Mouse (Mus musculus): ENCODE results near the gene Pomt1. TPM values are rescaled to one million over a fixed set of nuclear protein-coding genes. Genes with fewer than 3 reads are reported as not detected.
A peak's percentile ranks its signal among the peaks of the same experiment; 100 is the strongest.
"Not testable (repeated sequence)": the region's sequence is repeated elsewhere in the genome, so short reads cannot be mapped to it uniquely, and the experiment has no call there.

Gene Pomt1
- polyA plus RNA-seq, 2 experiments = 9.6 to 10.1 TPM

GRCm38 (mm10) chr2:32287923-32288367, 51.6 kb downstream of the Pomt1 start, which contains the start of gene Swi5:
Gene Swi5 (minus strand): TSS chr2:32288075.
- DNase-seq (ENCODE audit: low read depth in 3 of 3, low spot score in 3 of 3) (peak; percentile 99), ATAC-seq (ENCODE audit: insufficient read depth) (peak; percentile 98)
- WGBS (ENCODE audit: insufficient replicate concordance) = under 1% methylated on average over 38 of the region's 41 CpGs

GRCm38 (mm10) chr2:32288371-32288931, 52.1 kb downstream of the Pomt1 start:
- Histone ChIP-seq H3K27ac (peak overlapping the region; percentile 57), H3K9me3 (ENCODE audit: control insufficient read depth, low read length) (no peaks in the 10 kb centered on the region), H3K4me3 (ENCODE audit: insufficient read depth in 1 of 2, low read depth in 2 of 2, low read length in 2 of 2) (peak overlapping the region; percentile 84), H3K9ac (replicated peaks) (peak overlapping the region; percentile 84), H3K4me2 (ENCODE audit: low read depth) (peak overlapping the region; percentile 97), H3K27me3 (ENCODE audit: control insufficient read depth, insufficient read depth, low read length) (no peaks in the 10 kb centered on the region), H3K36me3 (replicated peaks; ENCODE audit: control insufficient read depth, insufficient read depth, low read depth) (no peaks in the 10 kb centered on the region), H3K4me1 (replicated peaks; ENCODE audit: control insufficient read depth in 2 of 2, insufficient read depth in 2 of 2, low read length in 1 of 2) (peaks cover 6 to 13% of the 10 kb centered on the region in 2 experiments)
- ATAC-seq (ENCODE audit: insufficient read depth) = peak; percentile 58
- no peak for TF ChIP-seq CTCF (IDR thresholded peaks at IDR 0.05; ENCODE audit: low read depth)
- no peak for TF ChIP-seq EP300 (IDR thresholded peaks at IDR 0.05; ENCODE audit: low read depth)
- WGBS (ENCODE audit: insufficient replicate concordance) = 2% methylated on average over 29 of the region's 29 CpGs
- peak in 2 of 3 experiments; percentile 22 to 50 for DNase-seq (ENCODE audit: low read depth in 3 of 3, low spot score in 3 of 3)

More at GRCm38 (mm10) chr2:32287923-32288367, 51.6 kb downstream of the Pomt1 start, which contains the start of gene Swi5:
- TF ChIP-seq CTCF (IDR thresholded peaks at IDR 0.05; ENCODE audit: low read depth) (no peak), EP300 (IDR thresholded peaks at IDR 0.05; ENCODE audit: low read depth) (no peak)
- peaks cover 6 to 13% of the 10 kb centered on the region in 2 experiments for H3K4me1 ChIP-seq (replicated peaks; ENCODE audit: control insufficient read depth in 2 of 2, insufficient read depth in 2 of 2, low read length in 1 of 2)
- H3K9ac ChIP-seq (replicated peaks) = peak within 1 kb of the TSS; percentile 94
- peak within 1 kb of the TSS; percentile 84 for H3K4me3 ChIP-seq (ENCODE audit: insufficient read depth in 1 of 2, low read depth in 2 of 2, low read length in 2 of 2)
- H3K27me3 ChIP-seq (ENCODE audit: control insufficient read depth, insufficient read depth, low read length) = no peaks in the 10 kb centered on the region
- no peaks in the 10 kb centered on the region for H3K9me3 ChIP-seq (ENCODE audit: control insufficient read depth, low read length)
- peak within 1 kb of the TSS; percentile 97 for H3K4me2 ChIP-seq (ENCODE audit: low read depth)
- no peaks in the 10 kb centered on the region for H3K36me3 ChIP-seq (replicated peaks; ENCODE audit: control insufficient read depth, insufficient read depth, low read depth)
- H3K27ac ChIP-seq = peak within 1 kb of the TSS; percentile 67

GRCm38 (mm10) chr2:32289578-32289977, 53.2 kb downstream of the Pomt1 start:
- Histone ChIP-seq H3K9me3 (ENCODE audit: control insufficient read depth, low read length) (no peaks in the 10 kb centered on the region), H3K27me3 (ENCODE audit: control insufficient read depth, insufficient read depth, low read length) (no peaks in the 10 kb centered on the region), H3K4me3 (ENCODE audit: insufficient read depth in 1 of 2, low read depth in 2 of 2, low read length in 2 of 2) (peak overlapping the region; percentile 84; a peak in 3 of 4 replicates), H3K9ac (replicated peaks) (no peak overlapping the region), H3K36me3 (replicated peaks; ENCODE audit: control insufficient read depth, insufficient read depth, low read depth) (no peaks in the 10 kb centered on the region), H3K4me1 (replicated peaks; ENCODE audit: control insufficient read depth in 2 of 2, insufficient read depth in 2 of 2, low read length in 1 of 2) (peaks cover 6 to 13% of the 10 kb centered on the region in 2 experiments), H3K4me2 (ENCODE audit: low read depth) (peak overlapping the region; percentile 97), H3K27ac (no peak overlapping the region)
- ATAC-seq (ENCODE audit: insufficient read depth) (no peak), DNase-seq (ENCODE audit: low read depth in 3 of 3, low spot score in 3 of 3) (peak; percentile 58 to 62 (median 60))
- TF ChIP-seq EP300 (IDR thresholded peaks at IDR 0.05; ENCODE audit: low read depth) = no peak
- TF ChIP-seq CTCF (IDR thresholded peaks at IDR 0.05; ENCODE audit: low read depth) = peak; percentile 73

- Histone ChIP-seq H3K4me3 (ENCODE audit: insufficient read depth in 1 of 2, low read depth in 2 of 2, low read length in 2 of 2) (no peak overlapping the region), H3K27me3 (ENCODE audit: control insufficient read depth, insufficient read depth, low read length) (no peaks in the 10 kb centered on the region), H3K27ac (no peak overlapping the region), H3K9me3 (ENCODE audit: control insufficient read depth, low read length) (no peaks in the 10 kb centered on the region), H3K36me3 (replicated peaks; ENCODE audit: control insufficient read depth, insufficient read depth, low read depth) (peaks cover 15% of the 10 kb centered on the region), H3K9ac (replicated peaks) (no peak overlapping the region), H3K4me1 (replicated peaks; ENCODE audit: control insufficient read depth in 2 of 2, insufficient read depth in 2 of 2, low read length in 1 of 2) (peaks cover under 1 to 2% of the 10 kb centered on the region in 2 experiments), H3K4me2 (ENCODE audit: low read depth) (no peak overlapping the region)
- DNase-seq (ENCODE audit: low read depth in 3 of 3, low spot score in 3 of 3) (no peak), ATAC-seq (ENCODE audit: insufficient read depth) (no peak)
- 87% methylated on average over 8 of the region's 8 CpGs for WGBS (ENCODE audit: insufficient replicate concordance)
- TF ChIP-seq EP300 (IDR thresholded peaks at IDR 0.05; ENCODE audit: low read depth) = no peak
- TF ChIP-seq CTCF (IDR thresholded peaks at IDR 0.05; ENCODE audit: low read depth) = no peak
These were observed 58.0 kb downstream of the Pomt1 start for GRCm38 (mm10) chr2:32294348-32294747.

- 68% methylated on average over 3 of the region's 3 CpGs for WGBS (ENCODE audit: insufficient replicate concordance)
- Histone ChIP-seq H3K27me3 (ENCODE audit: control insufficient read depth, insufficient read depth, low read length) (no peaks in the 10 kb centered on the region), H3K27ac (no peak overlapping the region), H3K9ac (replicated peaks) (no peak overlapping the region), H3K36me3 (replicated peaks; ENCODE audit: control insufficient read depth, insufficient read depth, low read depth) (peaks cover 18% of the 10 kb centered on the region), H3K4me2 (ENCODE audit: low read depth) (no peak overlapping the region), H3K9me3 (ENCODE audit: control insufficient read depth, low read length) (no peaks in the 10 kb centered on the region), H3K4me3 (ENCODE audit: insufficient read depth in 1 of 2, low read depth in 2 of 2, low read length in 2 of 2) (no peak overlapping the region), H3K4me1 (replicated peaks; ENCODE audit: control insufficient read depth in 2 of 2, insufficient read depth in 2 of 2, low read length in 1 of 2) (no peaks in the 10 kb centered on the region)
- TF ChIP-seq EP300 (IDR thresholded peaks at IDR 0.05; ENCODE audit: low read depth) (no peak), CTCF (IDR thresholded peaks at IDR 0.05; ENCODE audit: low read depth) (no peak)
- ATAC-seq (ENCODE audit: insufficient read depth) (no peak), DNase-seq (ENCODE audit: low read depth in 3 of 3, low spot score in 3 of 3) (no peak)
These were observed 58.9 kb downstream of the Pomt1 start for GRCm38 (mm10) chr2:32295285-32295684.

- H3K27me3 ChIP-seq (ENCODE audit: control insufficient read depth, insufficient read depth, low read length); H3K9ac ChIP-seq (replicated peaks); H3K9me3 ChIP-seq (ENCODE audit: control insufficient read depth, low read length); H3K4me3 ChIP-seq (ENCODE audit: insufficient read depth in 1 of 2, low read depth in 2 of 2, low read length in 2 of 2); ATAC-seq (ENCODE audit: insufficient read depth); H3K4me2 ChIP-seq (ENCODE audit: low read depth); H3K27ac ChIP-seq; H3K4me1 ChIP-seq (replicated peaks; ENCODE audit: control insufficient read depth in 2 of 2, insufficient read depth in 2 of 2, low read length in 1 of 2); DNase-seq (ENCODE audit: low read depth in 3 of 3, low spot score in 3 of 3): not testable (repeated sequence)
- H3K36me3 ChIP-seq (replicated peaks; ENCODE audit: control insufficient read depth, insufficient read depth, low read depth) = peaks cover 18% of the 10 kb centered on the region
- 92% methylated on average over 2 of the region's 2 CpGs for WGBS (ENCODE audit: insufficient replicate concordance)
These were observed 59.5 kb downstream of the Pomt1 start for GRCm38 (mm10) chr2:32295842-32296241.
